9 mouse cellular contexts compared by ENCODE assay signal in genomic region chr17:30497525-30498375, GRCm38 (mm10).
A peak's percentile ranks its signal among the peaks of the same experiment; 100 is the strongest.
DNase-seq lines count a peak whose midpoint lies in the region; ATAC-seq and TF ChIP-seq lines count a peak whose summit lies in the region.
"Had no signal": no experiment of that assay in that cellular context is flagged by ENCODE, and none has a peak within 500 bp of the region (broad histone marks: within the 10 kb centered on the region; RNA-seq: fewer than 3 reads in every experiment).

No protein-coding gene starts in this region.

- no peak for TF ChIP-seq CTCF in lung, adult 2 months (IDR thresholded peaks at IDR 0.05; ENCODE audit: insufficient read depth, low read length)

- no peak for DNase-seq in lung, adult 2 months
- DNase-seq in left cerebral cortex, postnatal 4 days = peak; percentile 39
- DNase-seq in right cerebral cortex, postnatal 25 days = peak; percentile 65
- no peak for DNase-seq in spleen, postnatal 36 days (ENCODE audit: low spot score in 2 of 2)
- DNase-seq in spleen, adult 12 weeks (ENCODE audit: low spot score) = no peak
- no peak for DNase-seq in adrenal gland, postnatal 25 days

- no peaks in the 10 kb centered on the region for H3K9me3 ChIP-seq in lung, embryonic 16.5 days (ENCODE audit: control insufficient read depth, low read length)
- no peaks in the 10 kb centered on the region for H3K9me3 ChIP-seq in hindbrain, embryonic 15.5 days

- no peaks in the 10 kb centered on the region for H3K36me3 ChIP-seq in lung, embryonic 16.5 days (ENCODE audit: control insufficient read depth, insufficient read depth, low read length)
- no peaks in the 10 kb centered on the region for H3K36me3 ChIP-seq in hindbrain, embryonic 15.5 days

- H3K4me2 ChIP-seq in lung, embryonic 16.5 days (ENCODE audit: low read depth, low read length) = no peak overlapping the region
- H3K4me2 ChIP-seq in hindbrain, embryonic 15.5 days = peak overlapping the region; percentile 17; the same call in 1 of the 2 replicates
- H3K4me2 ChIP-seq: limb, embryonic 13.5 days had no signal

- WGBS in lung, embryonic 16.5 days = 48% methylated on average over 11 of the region's 11 CpGs
- 82% methylated on average over 11 of the region's 11 CpGs for WGBS in lung, adult 2 months
- WGBS in hindbrain, embryonic 15.5 days = 14% methylated on average over 11 of the region's 11 CpGs

- ATAC-seq in lung, embryonic 16.5 days (ENCODE audit: low read depth) = peak; percentile 78
- ATAC-seq in hindbrain, embryonic 15.5 days (ENCODE audit: low FRiP score, low read depth) = 0 out of 2 replicates have a peak, but pooled peaks have one; percentile 38

- peak overlapping the region; percentile 54; the same call in 1 of the 2 replicates for H3K27ac ChIP-seq in lung, embryonic 16.5 days (ENCODE audit: low read length)
- H3K27ac ChIP-seq in hindbrain, embryonic 15.5 days (replicated peaks) = peak overlapping the region; percentile 71
- H3K27ac ChIP-seq: limb, embryonic 13.5 days had no signal

- no peaks in the 10 kb centered on the region for H3K27me3 ChIP-seq in lung, embryonic 16.5 days (ENCODE audit: control insufficient read depth, insufficient read depth, low read depth, low read length)
- H3K27me3 ChIP-seq in hindbrain, embryonic 15.5 days = no peaks in the 10 kb centered on the region
- H3K27me3 ChIP-seq: limb, embryonic 13.5 days had no signal

- intact Hi-C loops in left cerebral cortex, postnatal 4 days (cut with DNase I) = no loop called here

- no peak overlapping the region for H3K9ac ChIP-seq in lung, embryonic 16.5 days (ENCODE audit: low read length)
- H3K9ac ChIP-seq in hindbrain, embryonic 15.5 days = no peak overlapping the region
- H3K9ac ChIP-seq: limb, embryonic 13.5 days had no signal

- H3K4me1 ChIP-seq in lung, embryonic 16.5 days (replicated peaks; ENCODE audit: control insufficient read depth, insufficient read depth, low read length) = peaks cover 6% of the 10 kb centered on the region; the same call in 1 of the 2 replicates
- H3K4me1 ChIP-seq in lung, adult 2 months (ENCODE audit: control insufficient read depth, insufficient read depth, low read length) = no peaks in the 10 kb centered on the region; the same call in 1 of the 2 replicates
- peaks cover 28% of the 10 kb centered on the region for H3K4me1 ChIP-seq in hindbrain, embryonic 15.5 days (replicated peaks)

- no peak overlapping the region for H3K4me3 ChIP-seq in lung, embryonic 16.5 days (ENCODE audit: low read length)
- no peak overlapping the region for H3K4me3 ChIP-seq in lung, adult 2 months (replicated peaks; ENCODE audit: extremely low read depth, low read depth, low read length)
- no peak overlapping the region for H3K4me3 ChIP-seq in hindbrain, embryonic 15.5 days
- H3K4me3 ChIP-seq: limb, embryonic 13.5 days had no signal

- no peak for TF ChIP-seq POLR2A in lung, adult 2 months (IDR thresholded peaks at IDR 0.05; ENCODE audit: borderline replicate concordance, extremely low read depth, low read depth, low read length)

Comparison
In these comparisons a context has a peak if more than half of its experiments do, and no peak if none do; other contexts are left out.
1. DNase-seq: peak in left cerebral cortex, postnatal 4 days (single experiment) and right cerebral cortex, postnatal 25 days (single experiment); none in lung, adult 2 months (single experiment), spleen, postnatal 36 days (0 of 2), spleen, adult 12 weeks (single experiment) and adrenal gland, postnatal 25 days (single experiment).